Mouse (Mus musculus): ENCODE results near the gene Tspan5. TPM values are rescaled to one million over a fixed set of nuclear protein-coding genes. Genes with fewer than 3 reads are reported as not detected.

Tspan5 gene
- polyA plus RNA-seq, 2 experiments: 38.8 to 44.8 TPM

- no peak overlapping the region for H3K4me2 ChIP-seq (replicated peaks; ENCODE audit: low read depth, low read length, severe bottlenecking)
- H3K9ac ChIP-seq (ENCODE audit: low read depth, low read length, severe bottlenecking): no peak overlapping the region
- H3K4me3 ChIP-seq (replicated peaks; ENCODE audit: low read length): no peak overlapping the region
- H3K27me3 ChIP-seq (ENCODE audit: control insufficient read depth, insufficient read depth, low read length): no peaks in the 10 kb centered on the region
- peaks cover 18% of the 10 kb centered on the region for H3K4me1 ChIP-seq (ENCODE audit: control insufficient read depth, insufficient read depth, low read length)
- no peak for TF ChIP-seq POLR2A (IDR thresholded peaks at IDR 0.05; ENCODE audit: borderline replicate concordance, extremely low read depth, insufficient read depth, insufficient read length)
- H3K36me3 ChIP-seq (ENCODE audit: control insufficient read depth, insufficient read depth, low read length): no peaks in the 10 kb centered on the region
- 88% methylated on average over 13 of the region's 13 CpGs for WGBS
- H3K9me3 ChIP-seq (ENCODE audit: control insufficient read depth, low read length): no peaks in the 10 kb centered on the region
- no peak overlapping the region for H3K27ac ChIP-seq (replicated peaks; ENCODE audit: low read depth, low read length)
- DNase-seq (ENCODE audit: low spot score) (no peak), ATAC-seq (ENCODE audit: low FRiP score, low read depth) (no peak)
Measured at GRCm38 (mm10) chr3:138761531-138761930, 19.5 kb downstream of the Tspan5 start.

- TF ChIP-seq POLR2A (IDR thresholded peaks at IDR 0.05; ENCODE audit: borderline replicate concordance, extremely low read depth, insufficient read depth, insufficient read length): no peak
- Histone ChIP-seq H3K4me2 (replicated peaks; ENCODE audit: low read depth, low read length, severe bottlenecking) (no peak overlapping the region), H3K9ac (ENCODE audit: low read depth, low read length, severe bottlenecking) (no peak overlapping the region), H3K27ac (replicated peaks; ENCODE audit: low read depth, low read length) (no peak overlapping the region), H3K36me3 (ENCODE audit: control insufficient read depth, insufficient read depth, low read length) (no peaks in the 10 kb centered on the region), H3K4me3 (replicated peaks; ENCODE audit: low read length) (no peak overlapping the region), H3K9me3 (ENCODE audit: control insufficient read depth, low read length) (no peaks in the 10 kb centered on the region), H3K27me3 (ENCODE audit: control insufficient read depth, insufficient read depth, low read length) (no peaks in the 10 kb centered on the region), H3K4me1 (ENCODE audit: control insufficient read depth, insufficient read depth, low read length) (peaks cover 29% of the 10 kb centered on the region)
- 82% methylated on average over 9 of the region's 9 CpGs for WGBS
- ATAC-seq (ENCODE audit: low FRiP score, low read depth): no peak
- DNase-seq (ENCODE audit: low spot score): no peak
Measured at GRCm38 (mm10) chr3:138763941-138764340, 21.9 kb downstream of the Tspan5 start.

- no peaks in the 10 kb centered on the region for H3K27me3 ChIP-seq (ENCODE audit: control insufficient read depth, insufficient read depth, low read length)
- peaks cover 34% of the 10 kb centered on the region for H3K4me1 ChIP-seq (ENCODE audit: control insufficient read depth, insufficient read depth, low read length)
- no peak overlapping the region for H3K9ac ChIP-seq (ENCODE audit: low read depth, low read length, severe bottlenecking)
- whole genome bisulfite sequencing: 78% methylated on average over 3 of the region's 3 CpGs
- no peaks in the 10 kb centered on the region for H3K9me3 ChIP-seq (ENCODE audit: control insufficient read depth, low read length)
- no peak for DNase-seq (ENCODE audit: low spot score)
- H3K36me3 ChIP-seq (ENCODE audit: control insufficient read depth, insufficient read depth, low read length): no peaks in the 10 kb centered on the region
- no peak overlapping the region for H3K27ac ChIP-seq (replicated peaks; ENCODE audit: low read depth, low read length)
- H3K4me3 ChIP-seq (replicated peaks; ENCODE audit: low read length): no peak overlapping the region
- no peak for ATAC-seq (ENCODE audit: low FRiP score, low read depth)
- no peak for TF ChIP-seq POLR2A (IDR thresholded peaks at IDR 0.05; ENCODE audit: borderline replicate concordance, extremely low read depth, insufficient read depth, insufficient read length)
- no peak overlapping the region for H3K4me2 ChIP-seq (replicated peaks; ENCODE audit: low read depth, low read length, severe bottlenecking)
Measured at GRCm38 (mm10) chr3:138764782-138765181, 22.8 kb downstream of the Tspan5 start.

DNA sequence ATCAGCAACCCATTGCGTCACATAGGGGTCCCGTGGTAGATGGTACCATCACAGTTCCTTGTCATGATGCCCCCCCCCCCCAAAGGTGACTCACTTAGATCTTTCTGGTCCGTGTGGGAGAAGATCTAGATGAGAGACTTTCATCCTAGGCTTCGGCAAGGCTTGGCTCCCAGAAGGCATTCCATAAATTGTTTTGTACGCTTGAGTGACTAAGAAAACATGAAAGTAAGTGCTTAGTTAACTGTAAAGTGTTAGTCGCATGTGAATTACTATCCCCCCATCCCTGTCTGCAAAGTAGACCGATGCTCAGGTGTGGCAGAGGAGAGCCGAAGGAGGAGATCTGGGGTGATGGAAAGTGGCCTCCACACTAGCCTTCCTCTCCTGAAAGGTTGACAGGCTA lies 25.0 kb downstream of the Tspan5 start:
- 82% methylated on average over 8 of the region's 8 CpGs for WGBS

GRCm38 (mm10) chr3:138768541-138769093 lies 26.6 kb downstream of the Tspan5 start:
- H3K4me3 ChIP-seq (replicated peaks; ENCODE audit: low read length): no peak overlapping the region
- no peaks in the 10 kb centered on the region for H3K9me3 ChIP-seq (ENCODE audit: control insufficient read depth, low read length)
- H3K4me1 ChIP-seq (ENCODE audit: control insufficient read depth, insufficient read depth, low read length): peaks cover 19% of the 10 kb centered on the region
- TF ChIP-seq POLR2A (IDR thresholded peaks at IDR 0.05; ENCODE audit: borderline replicate concordance, extremely low read depth, insufficient read depth, insufficient read length): no peak
- H3K9ac ChIP-seq (ENCODE audit: low read depth, low read length, severe bottlenecking): no peak overlapping the region
- no peak overlapping the region for H3K27ac ChIP-seq (replicated peaks; ENCODE audit: low read depth, low read length)
- no peaks in the 10 kb centered on the region for H3K36me3 ChIP-seq (ENCODE audit: control insufficient read depth, insufficient read depth, low read length)
- DNase-seq (ENCODE audit: low spot score) (no peak), ATAC-seq (ENCODE audit: low FRiP score, low read depth) (peak; percentile 45; the same call in 1 of the 2 replicates)
- 49% methylated on average over 12 of the region's 12 CpGs for WGBS
- H3K27me3 ChIP-seq (ENCODE audit: control insufficient read depth, insufficient read depth, low read length): no peaks in the 10 kb centered on the region
- H3K4me2 ChIP-seq (replicated peaks; ENCODE audit: low read depth, low read length, severe bottlenecking): no peak overlapping the region

More for the DNA sequence above, 25.0 kb downstream of the Tspan5 start:
- peaks cover 18% of the 10 kb centered on the region for H3K4me1 ChIP-seq (ENCODE audit: control insufficient read depth, insufficient read depth, low read length)
- no peak overlapping the region for H3K4me2 ChIP-seq (replicated peaks; ENCODE audit: low read depth, low read length, severe bottlenecking)
- ATAC-seq (ENCODE audit: low FRiP score, low read depth) (no peak), DNase-seq (ENCODE audit: low spot score) (no peak)
- H3K36me3 ChIP-seq (ENCODE audit: control insufficient read depth, insufficient read depth, low read length): no peaks in the 10 kb centered on the region
- no peak overlapping the region for H3K4me3 ChIP-seq (replicated peaks; ENCODE audit: low read length)
- H3K9me3 ChIP-seq (ENCODE audit: control insufficient read depth, low read length): no peaks in the 10 kb centered on the region
- H3K9ac ChIP-seq (ENCODE audit: low read depth, low read length, severe bottlenecking): no peak overlapping the region
- TF ChIP-seq POLR2A (IDR thresholded peaks at IDR 0.05; ENCODE audit: borderline replicate concordance, extremely low read depth, insufficient read depth, insufficient read length): no peak
- H3K27me3 ChIP-seq (ENCODE audit: control insufficient read depth, insufficient read depth, low read length): no peaks in the 10 kb centered on the region
- no peak overlapping the region for H3K27ac ChIP-seq (replicated peaks; ENCODE audit: low read depth, low read length)
